In genomic region chr9:95255844-95256243, GRCm38 (mm10) we compare ENCODE assay signal across 15 mouse cellular contexts.
"Had no signal": no experiment of that assay in that cellular context is flagged by ENCODE, and none has a peak within 500 bp of the region (broad histone marks: within the 10 kb centered on the region; RNA-seq: fewer than 3 reads in every experiment).

No protein-coding gene starts in this region.

- ATAC-seq: midbrain, embryonic 15.5 days had no signal

- H3K27ac ChIP-seq: left cerebral cortex, adult 2 months; limb, embryonic 10.5 days; liver, embryonic 15.5 days; macrophage; midbrain, embryonic 15.5 days; neural tube, embryonic 12.5 days had no signal

- H3K4me1 ChIP-seq: limb, embryonic 10.5 days; liver, embryonic 15.5 days; midbrain, embryonic 15.5 days; neural tube, embryonic 12.5 days had no signal

- H3K9me3 ChIP-seq: limb, embryonic 10.5 days; liver, embryonic 15.5 days; midbrain, embryonic 15.5 days; neural tube, embryonic 12.5 days had no signal

- H3K27me3 ChIP-seq: liver, embryonic 15.5 days; midbrain, embryonic 15.5 days; neural tube, embryonic 12.5 days had no signal

- H3K4me3 ChIP-seq: left cerebral cortex, adult 2 months; limb, embryonic 10.5 days; liver, embryonic 15.5 days; megakaryocyte, embryonic 14.5 days; midbrain, embryonic 15.5 days; neural tube, embryonic 12.5 days had no signal

- DNase-seq: kidney, postnatal 10 days; kidney, postnatal 4 days; lung, adult 2 months; lung, postnatal 10 days; thymus, adult 18-20 months; thymus, postnatal 14 days had no signal

- H3K9ac ChIP-seq: liver, embryonic 15.5 days; midbrain, embryonic 15.5 days; neural tube, embryonic 12.5 days had no signal

- H3K36me3 ChIP-seq: limb, embryonic 10.5 days; liver, embryonic 15.5 days; midbrain, embryonic 15.5 days; neural tube, embryonic 12.5 days had no signal

- H3K4me2 ChIP-seq: liver, embryonic 11.5 days; liver, embryonic 15.5 days; midbrain, embryonic 11.5 days; midbrain, embryonic 15.5 days; neural tube, embryonic 12.5 days had no signal
